Mouse (Mus musculus) right cerebral cortex, postnatal 36 days (tissue): Measurements from ENCODE around the gene Snx29.

Source experiments
- DNase-seq, 2 experiments: peaks; one replicate each; pipeline ENCODE4 v3.0.0; 2022; ENCODE audit warnings: low spot score in 2 of 2, mixed read lengths in 1 of 2

The Snx29 gene

GRCm38 (mm10) chr16:11729815-11730214 lies 407.1 kb downstream of the Snx29 start:
- no peak for DNase-seq

- DNase-seq: no peak
Measured at GRCm38 (mm10) chr16:11731014-11731535, 408.4 kb downstream of the Snx29 start.

GRCm38 (mm10) chr16:11738341-11738740 lies 415.6 kb downstream of the Snx29 start:
- no peak for DNase-seq

- peak in 1 of 2 experiments; percentile 12 for DNase-seq
Measured at GRCm38 (mm10) chr16:11741951-11742350, 419.2 kb downstream of the Snx29 start.

GRCm38 (mm10) chr16:11742351-11742750 lies 419.6 kb downstream of the Snx29 start:
- DNase-seq: no peak

- DNase-seq: no peak
Measured at GRCm38 (mm10) chr16:11743013-11743412, 420.3 kb downstream of the Snx29 start.

GRCm38 (mm10) chr16:11743724-11744123 lies 421.0 kb downstream of the Snx29 start:
- DNase-seq: no peak

GRCm38 (mm10) chr16:11746036-11746435 lies 423.3 kb downstream of the Snx29 start:
- DNase-seq: no peak

GRCm38 (mm10) chr16:11747867-11748266 lies 425.2 kb downstream of the Snx29 start:
- DNase-seq: no peak

- DNase-seq: no peak
Measured at GRCm38 (mm10) chr16:11749111-11749510, 426.4 kb downstream of the Snx29 start.

GRCm38 (mm10) chr16:11750605-11751004 lies 427.9 kb downstream of the Snx29 start:
- no peak for DNase-seq

GRCm38 (mm10) chr16:11752557-11752956 lies 429.8 kb downstream of the Snx29 start:
- no peak for DNase-seq

GRCm38 (mm10) chr16:11753466-11753865 lies 430.8 kb downstream of the Snx29 start:
- no peak for DNase-seq

- DNase-seq: no peak
Measured at GRCm38 (mm10) chr16:11754136-11754535, 431.4 kb downstream of the Snx29 start.

GRCm38 (mm10) chr16:11755281-11756066 lies 432.8 kb downstream of the Snx29 start:
- no peak for DNase-seq

- DNase-seq: no peak
Measured at GRCm38 (mm10) chr16:11756598-11757245, 434.0 kb downstream of the Snx29 start.

- DNase-seq: no peak
Measured at GRCm38 (mm10) chr16:11757471-11757870, 434.8 kb downstream of the Snx29 start.

- DNase-seq: no peak
Measured at GRCm38 (mm10) chr16:11757951-11758350, 435.2 kb downstream of the Snx29 start.

- DNase-seq: no peak
Measured at GRCm38 (mm10) chr16:11772318-11772717, 449.6 kb downstream of the Snx29 start.

- DNase-seq: no peak
Measured at GRCm38 (mm10) chr16:11774321-11774720, 451.6 kb downstream of the Snx29 start.

- DNase-seq: no peak
Measured at GRCm38 (mm10) chr16:11776528-11776927, 453.8 kb downstream of the Snx29 start.

GRCm38 (mm10) chr16:11778191-11778590 lies 455.5 kb downstream of the Snx29 start:
- DNase-seq: no peak
